Mouse (Mus musculus) retina, postnatal 7 days (tissue): ENCODE data around the gene Nckipsd.
A peak's percentile ranks its signal among the peaks of the same experiment; 100 is the strongest.

Experiments
- DNase-seq: peaks from one replicate; pipeline ENCODE4 v3.0.0-alpha.2; 2012; ENCODE audit warnings: low read depth, low spot score

Nckipsd gene

GRCm38 (mm10) chr9:108808163-108808665, at the start of gene Nckipsd:
Gene Nckipsd, plus strand, starts transcription at chr9:108808368.
- DNase-seq = peak; percentile 90

DNA sequence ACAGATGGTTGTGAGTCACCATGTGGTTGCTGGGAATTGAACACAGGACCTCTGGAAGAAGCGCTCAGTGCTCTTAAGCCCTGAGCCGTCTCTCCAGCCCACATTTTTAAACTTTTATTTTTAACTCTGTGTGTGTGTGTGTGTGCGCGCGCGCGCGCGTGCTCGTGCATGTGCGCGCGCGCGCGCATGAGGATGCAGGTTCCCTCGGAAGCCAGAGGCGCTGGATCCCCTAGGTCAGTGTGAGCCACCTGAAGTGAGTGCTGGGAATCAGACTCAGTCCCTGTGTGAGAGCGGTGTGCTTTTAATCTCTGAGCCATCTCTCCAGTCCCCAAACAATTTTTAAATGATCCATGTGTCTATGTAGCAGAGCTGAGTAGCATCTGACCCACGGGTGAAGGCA, 49.0 kb upstream of the Nckipsd start:
- no peak for DNase-seq

DNA sequence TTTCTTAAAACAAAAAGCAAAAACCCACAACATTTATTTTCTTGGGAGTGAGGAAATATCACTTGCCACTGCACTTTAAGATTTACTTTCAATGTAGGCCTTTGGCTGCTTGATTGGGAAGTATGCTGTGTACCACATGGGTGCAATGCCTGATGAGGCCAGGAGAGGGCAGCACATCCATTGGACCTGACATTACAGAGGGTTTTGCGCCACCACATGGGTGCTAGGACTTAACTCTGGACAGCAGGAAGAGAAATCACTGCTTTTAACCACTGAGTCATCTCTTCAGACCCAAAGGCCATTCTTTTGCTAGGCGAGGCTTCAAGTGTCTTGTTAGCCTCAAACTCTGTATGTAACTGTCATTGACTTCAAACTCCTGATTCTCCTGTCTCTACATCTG, 48.4 kb upstream of the Nckipsd start:
- DNase-seq = peak; percentile 28

DNA sequence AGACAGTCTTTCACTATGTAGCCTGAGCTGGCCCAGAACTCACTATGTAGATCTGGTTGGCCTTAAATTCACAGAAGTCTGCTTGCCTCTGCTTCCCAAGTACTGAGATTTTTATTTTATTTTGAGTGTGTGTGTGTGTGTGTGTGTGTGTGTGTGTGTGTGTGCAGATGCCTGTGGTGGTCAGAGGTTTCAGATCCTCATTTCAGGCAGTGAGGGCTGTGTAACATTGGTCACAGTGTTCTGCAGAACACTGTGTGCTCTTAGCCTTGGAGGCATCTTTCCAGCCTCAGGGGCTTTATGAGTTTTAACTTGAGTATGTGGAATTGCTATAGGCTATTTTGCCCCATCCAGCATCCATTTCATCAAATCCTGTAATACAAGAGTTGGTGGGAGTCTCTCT, 46.6 kb upstream of the Nckipsd start:
- DNase-seq = no peak

DNA sequence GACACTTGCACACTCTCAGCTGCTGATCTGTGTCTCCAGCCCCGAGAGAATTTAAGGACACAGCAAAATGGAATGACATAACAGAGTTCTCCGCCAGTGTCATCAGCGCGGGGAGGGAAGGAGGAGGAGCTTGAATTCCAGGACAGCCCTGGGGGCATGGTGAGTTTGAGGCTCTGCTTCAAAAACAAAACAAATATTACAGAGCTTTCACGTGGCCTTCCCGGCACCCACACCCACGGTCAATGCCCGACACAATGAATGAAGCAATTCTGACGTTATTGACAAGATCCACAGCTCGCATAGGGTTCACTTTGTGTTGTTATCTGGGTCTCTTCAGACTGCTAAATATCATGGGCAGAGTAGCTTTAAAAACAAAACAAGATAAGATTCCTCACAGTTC, 43.2 kb upstream of the Nckipsd start:
- no peak for DNase-seq

- no peak for DNase-seq
These were observed 31.6 kb upstream of the Nckipsd start for GRCm38 (mm10) chr9:108776614-108777013.

GRCm38 (mm10) chr9:108777276-108777675, 30.9 kb upstream of the Nckipsd start:
- no peak for DNase-seq

- DNase-seq = no peak
These were observed 27.2 kb upstream of the Nckipsd start for GRCm38 (mm10) chr9:108780959-108781358.

DNA sequence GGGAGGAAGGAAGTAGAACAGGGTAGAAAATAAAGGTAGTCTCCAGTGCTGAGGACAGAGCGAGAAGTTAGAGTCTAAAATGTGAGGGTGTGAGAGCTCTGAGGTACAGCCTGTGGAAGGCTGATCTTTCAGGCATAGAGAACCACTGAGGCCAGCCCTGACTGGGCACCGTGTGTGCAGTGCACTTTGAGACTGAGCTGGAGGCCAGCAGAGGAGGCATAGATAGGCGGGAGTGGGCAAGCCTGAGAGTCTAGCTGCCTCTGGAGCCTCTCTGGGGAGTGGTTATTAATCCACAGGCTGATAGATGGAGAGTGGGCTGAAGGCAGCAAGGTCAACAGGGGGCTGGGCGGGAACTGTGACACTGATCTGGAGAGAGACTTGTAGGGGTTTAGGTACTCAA, 26.3 kb upstream of the Nckipsd start:
- DNase-seq = no peak

DNA sequence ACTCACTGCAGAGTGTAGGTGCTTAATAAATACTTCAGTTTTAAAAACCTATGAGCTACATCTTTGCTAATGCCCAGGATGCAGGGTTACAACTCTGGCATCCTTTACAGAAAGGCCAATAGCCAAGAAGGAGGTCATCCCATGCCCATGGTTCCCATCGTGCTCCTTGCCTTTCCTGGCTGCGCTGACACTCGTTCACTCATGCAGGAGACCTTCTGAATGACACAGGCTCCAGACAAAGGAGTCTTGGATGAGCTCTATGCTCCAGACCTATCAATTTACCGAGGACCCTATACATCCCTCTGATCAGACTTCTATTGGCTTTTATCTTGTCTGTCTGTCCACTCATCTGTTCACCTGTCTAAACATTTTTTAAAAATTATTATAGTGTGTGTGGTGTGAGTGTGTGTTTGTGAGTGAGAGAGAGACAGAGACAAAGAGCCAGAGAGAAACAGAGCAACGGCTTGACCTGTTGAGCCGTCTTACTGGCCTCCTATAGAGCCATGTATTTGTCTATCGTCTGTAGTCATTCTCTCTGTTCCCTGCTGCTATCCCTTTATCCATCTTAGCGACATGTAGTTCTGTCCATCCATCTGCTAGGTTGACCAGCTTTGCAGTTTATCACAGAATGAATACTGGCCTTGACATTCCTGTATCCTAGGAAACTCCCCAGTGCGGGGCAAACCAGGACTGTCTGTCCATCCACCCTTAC, 25.2 kb upstream of the Nckipsd start:
- no peak for DNase-seq

DNA sequence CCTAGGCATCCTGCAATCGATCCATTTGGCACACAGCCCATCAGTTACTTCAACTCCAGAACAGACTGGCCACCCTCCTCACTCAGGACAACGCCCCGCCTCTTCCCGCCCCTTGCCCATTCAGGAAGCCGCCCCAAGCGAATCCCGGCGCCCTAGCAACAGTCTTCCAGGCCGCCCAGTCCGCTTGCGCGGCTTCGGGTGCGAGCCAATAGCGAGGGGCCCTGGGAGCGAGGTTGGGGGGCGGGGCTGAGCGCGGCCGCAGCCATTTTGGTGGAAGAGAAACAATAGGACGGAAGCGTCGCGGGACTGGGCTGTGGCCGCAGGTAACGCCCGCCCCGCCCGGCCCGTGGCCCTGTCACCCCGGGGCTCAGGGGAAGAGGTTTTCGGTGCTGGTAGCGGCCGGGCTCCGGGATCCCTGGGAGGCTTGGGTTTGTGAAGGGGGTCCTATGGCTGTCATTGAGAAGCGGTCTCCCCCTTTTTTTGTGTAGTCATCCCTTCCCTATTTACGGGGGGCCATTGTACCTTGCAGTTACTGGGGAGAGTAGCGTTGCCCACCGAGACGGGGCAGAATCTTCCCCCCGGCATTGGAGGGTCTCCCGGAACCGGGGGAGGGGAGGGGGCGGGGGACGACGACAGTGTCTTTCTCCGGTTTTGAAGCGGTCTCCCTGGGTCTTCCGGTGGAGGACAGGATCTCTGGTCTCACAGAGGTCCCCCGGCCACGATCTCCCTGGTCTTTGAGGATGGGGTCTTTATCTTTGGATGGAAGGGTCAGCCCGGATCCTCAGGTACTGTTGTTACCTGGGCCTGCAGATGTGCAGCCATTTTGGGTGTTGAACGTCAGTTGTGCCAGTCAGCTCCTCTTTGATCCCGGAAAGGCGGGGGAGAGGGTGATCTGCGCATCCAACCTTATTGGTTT, 24.4 kb upstream of the Nckipsd start, which contains the start of gene Ip6k2:
Gene Ip6k2 (plus strand): TSS at position 249 of the 916 bp plus-strand sequence.
- peak; percentile 89 for DNase-seq

- peak; percentile 14 for DNase-seq
These were observed 22.8 kb upstream of the Nckipsd start for GRCm38 (mm10) chr9:108785416-108785815.

DNA sequence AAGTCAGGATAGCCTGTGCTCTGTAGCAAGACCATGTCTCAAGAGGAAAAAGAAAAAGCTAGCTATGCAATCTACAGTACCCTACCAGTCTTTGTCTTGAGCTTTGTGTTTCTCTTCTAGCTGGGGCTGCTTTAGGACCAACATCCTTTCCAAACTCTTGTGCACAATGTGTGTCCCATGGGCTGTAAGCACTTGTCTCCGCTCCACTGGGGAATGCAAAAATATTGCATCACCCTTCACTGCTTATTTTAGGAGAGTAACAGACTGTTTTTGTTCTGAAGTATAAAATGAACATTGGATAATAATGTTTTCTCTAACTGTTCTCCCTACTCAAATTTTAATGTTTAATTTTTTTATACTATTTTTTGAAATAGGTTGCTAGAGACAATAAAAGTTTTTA, 21.7 kb upstream of the Nckipsd start:
- no peak for DNase-seq

DNA sequence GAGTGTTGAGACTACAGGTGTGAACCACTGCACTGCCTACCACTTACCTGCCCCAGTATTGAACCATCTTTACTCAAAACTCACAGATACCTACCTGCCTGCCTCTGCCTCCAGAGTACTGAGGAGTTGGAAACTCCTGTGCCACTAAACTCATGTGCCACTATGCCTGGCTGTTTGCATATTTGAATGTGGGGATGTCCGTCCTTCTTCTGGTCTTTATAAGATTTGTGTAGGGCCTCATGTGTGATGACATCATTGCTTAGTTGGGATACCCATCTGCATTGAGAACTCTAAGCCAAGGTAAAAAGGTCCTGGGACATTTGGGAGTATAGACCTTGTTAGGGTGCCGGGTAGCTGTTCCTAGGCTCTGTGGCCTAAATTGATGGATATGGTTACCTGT, 21.1 kb upstream of the Nckipsd start:
- no peak for DNase-seq

- DNase-seq = no peak
These were observed 19.5 kb upstream of the Nckipsd start for GRCm38 (mm10) chr9:108788713-108789112.

GRCm38 (mm10) chr9:108792307-108792706, 15.9 kb upstream of the Nckipsd start:
- no peak for DNase-seq

GRCm38 (mm10) chr9:108792730-108793129, 15.4 kb upstream of the Nckipsd start:
- DNase-seq = no peak

- no peak for DNase-seq
These were observed 12.9 kb upstream of the Nckipsd start for GRCm38 (mm10) chr9:108795281-108795680.

GRCm38 (mm10) chr9:108795762-108796161, 12.4 kb upstream of the Nckipsd start:
- no peak for DNase-seq

- no peak for DNase-seq
These were observed 11.7 kb upstream of the Nckipsd start for GRCm38 (mm10) chr9:108796351-108796981.

- no peak for DNase-seq
These were observed 10.7 kb upstream of the Nckipsd start for GRCm38 (mm10) chr9:108797477-108797876.

- DNase-seq = no peak
These were observed 9.6 kb upstream of the Nckipsd start for GRCm38 (mm10) chr9:108798508-108799075.
